Mouse (Mus musculus): ENCODE results near the gene Pkdrej. TPM values are rescaled to one million over a fixed set of nuclear protein-coding genes. Genes with fewer than 3 reads are reported as not detected.

Pkdrej gene
- polyA plus RNA-seq, 1 experiment from 2014 or later = 0.16 TPM

- no peak overlapping the region for H3K27ac ChIP-seq (replicated peaks; ENCODE audit: low read depth, low read length)
- no peak overlapping the region for H3K9ac ChIP-seq (replicated peaks; ENCODE audit: low read length)
- DNase-seq (no peak), ATAC-seq (ENCODE audit: low FRiP score, low TSS enrichment) (no peak)
- H3K4me1 ChIP-seq (ENCODE audit: control insufficient read depth, insufficient read depth, low read length) = no peaks in the 10 kb centered on the region
- H3K36me3 ChIP-seq (ENCODE audit: control insufficient read depth, insufficient read depth, low read length) = no peaks in the 10 kb centered on the region
- no peak overlapping the region for H3K4me3 ChIP-seq (replicated peaks; ENCODE audit: low read depth, low read length)
- 91% methylated on average over 17 of the region's 17 CpGs for WGBS
- H3K4me2 ChIP-seq (ENCODE audit: low read length) = no peak overlapping the region
- H3K27me3 ChIP-seq (ENCODE audit: control insufficient read depth, insufficient read depth, low read length) = no peaks in the 10 kb centered on the region
- H3K9me3 ChIP-seq (ENCODE audit: control insufficient read depth, low read length) = no peaks in the 10 kb centered on the region
These were observed 50.0 kb downstream of the Pkdrej start for GRCm38 (mm10) chr15:85771306-85772121.

DNA sequence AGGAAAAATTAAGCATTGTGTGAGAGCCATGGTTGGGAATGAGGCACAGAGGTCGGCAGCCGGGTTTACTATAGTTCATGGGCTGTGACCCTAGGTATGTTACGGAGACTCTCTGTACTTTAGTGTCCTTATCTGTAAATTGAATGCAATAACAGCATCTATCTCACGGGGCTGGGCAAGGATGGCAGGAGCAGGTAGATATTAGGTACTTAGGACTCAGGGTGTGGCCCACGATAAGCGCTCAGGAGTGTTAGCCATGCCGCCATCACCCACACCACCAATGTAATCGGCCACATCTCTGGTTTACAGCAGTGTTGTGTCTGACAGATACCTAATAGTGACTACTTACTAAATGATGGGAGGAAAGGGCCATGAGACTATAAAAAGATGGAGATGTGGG, 52.5 kb downstream of the Pkdrej start:
- H3K4me2 ChIP-seq (ENCODE audit: low read length) = no peak overlapping the region
- H3K27me3 ChIP-seq (ENCODE audit: control insufficient read depth, insufficient read depth, low read length) = no peaks in the 10 kb centered on the region
- H3K9me3 ChIP-seq (ENCODE audit: control insufficient read depth, low read length) = no peaks in the 10 kb centered on the region
- ATAC-seq (ENCODE audit: low FRiP score, low TSS enrichment) (no peak), DNase-seq (no peak)
- H3K4me1 ChIP-seq (ENCODE audit: control insufficient read depth, insufficient read depth, low read length) = no peaks in the 10 kb centered on the region
- H3K36me3 ChIP-seq (ENCODE audit: control insufficient read depth, insufficient read depth, low read length) = no peaks in the 10 kb centered on the region
- H3K4me3 ChIP-seq (replicated peaks; ENCODE audit: low read depth, low read length) = no peak overlapping the region
- no peak overlapping the region for H3K27ac ChIP-seq (replicated peaks; ENCODE audit: low read depth, low read length)
- no peak overlapping the region for H3K9ac ChIP-seq (replicated peaks; ENCODE audit: low read length)
- 94% methylated on average over 8 of the region's 8 CpGs for WGBS

DNA sequence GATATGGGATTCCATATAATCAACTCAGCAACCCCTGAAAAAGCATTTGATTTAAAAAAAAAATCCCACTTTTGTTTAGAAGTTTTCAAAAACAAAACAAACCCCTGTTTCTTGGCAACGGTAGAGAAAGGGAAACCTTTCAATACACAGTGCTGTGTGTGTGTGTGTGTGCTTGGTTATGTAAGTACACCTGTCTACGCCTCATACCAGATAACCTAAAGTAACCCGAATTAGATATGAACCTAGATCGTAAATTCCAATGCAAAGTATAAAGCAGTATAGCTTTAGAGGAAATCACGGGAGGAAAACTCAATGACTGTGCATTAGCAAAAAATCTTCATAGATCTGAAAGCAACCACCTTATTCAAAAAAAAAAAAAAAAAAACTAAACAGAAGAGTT, 54.9 kb downstream of the Pkdrej start:
- Histone ChIP-seq H3K36me3 (ENCODE audit: control insufficient read depth, insufficient read depth, low read length) (no peaks in the 10 kb centered on the region), H3K4me1 (ENCODE audit: control insufficient read depth, insufficient read depth, low read length) (no peaks in the 10 kb centered on the region), H3K9me3 (ENCODE audit: control insufficient read depth, low read length) (no peaks in the 10 kb centered on the region), H3K4me2 (ENCODE audit: low read length) (no peak overlapping the region), H3K27me3 (ENCODE audit: control insufficient read depth, insufficient read depth, low read length) (no peaks in the 10 kb centered on the region), H3K4me3 (replicated peaks; ENCODE audit: low read depth, low read length) (no peak overlapping the region), H3K27ac (replicated peaks; ENCODE audit: low read depth, low read length) (no peak overlapping the region), H3K9ac (replicated peaks; ENCODE audit: low read length) (no peak overlapping the region)
- 93% methylated on average over 5 of the region's 5 CpGs for WGBS
- no peak for ATAC-seq (ENCODE audit: low FRiP score, low TSS enrichment)
- DNase-seq = no peak

DNA sequence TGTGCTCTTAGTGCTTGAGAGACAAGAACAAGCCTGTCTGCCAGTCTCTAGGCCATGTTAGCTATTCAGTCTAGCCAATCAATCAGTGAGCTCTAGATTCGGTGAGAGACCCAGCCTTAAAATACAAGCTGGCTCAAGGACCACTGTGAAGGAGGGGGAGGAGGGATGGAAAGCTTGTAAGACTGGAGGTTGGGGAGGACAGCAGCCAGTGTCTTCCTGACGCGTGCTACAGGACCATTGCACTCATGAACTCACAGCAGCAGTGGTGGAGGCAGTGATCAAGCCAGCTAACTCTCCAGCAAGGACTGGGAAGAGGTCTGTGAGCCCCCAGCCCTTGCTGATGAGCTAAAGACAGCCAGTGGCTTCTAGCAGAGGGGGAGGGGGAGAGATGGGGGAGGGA, 56.5 kb downstream of the Pkdrej start:
- 61% methylated on average over 3 of the region's 3 CpGs for WGBS

More for the DNA sequence above, 56.5 kb downstream of the Pkdrej start:
- Histone ChIP-seq H3K4me2 (ENCODE audit: low read length) (no peak overlapping the region), H3K27ac (replicated peaks; ENCODE audit: low read depth, low read length) (no peak overlapping the region), H3K4me1 (ENCODE audit: control insufficient read depth, insufficient read depth, low read length) (no peaks in the 10 kb centered on the region), H3K9me3 (ENCODE audit: control insufficient read depth, low read length) (no peaks in the 10 kb centered on the region), H3K27me3 (ENCODE audit: control insufficient read depth, insufficient read depth, low read length) (no peaks in the 10 kb centered on the region), H3K4me3 (replicated peaks; ENCODE audit: low read depth, low read length) (no peak overlapping the region), H3K36me3 (ENCODE audit: control insufficient read depth, insufficient read depth, low read length) (no peaks in the 10 kb centered on the region), H3K9ac (replicated peaks; ENCODE audit: low read length) (no peak overlapping the region)
- no peak for ATAC-seq (ENCODE audit: low FRiP score, low TSS enrichment)
- DNase-seq = no peak

Other genes with a start within 250 kb of the Pkdrej start
- 38.0 and 43.1 TPM in 2 replicates for gene Wnt7b, start 239.3 kb downstream of the Pkdrej start, polyA plus RNA-seq (2014; fragmentation: Nextera tagmentation; extraction: Ambion mirVana)
- gene Ppara, start 86.8 kb downstream of the Pkdrej start, polyA plus RNA-seq (2014; fragmentation: Nextera tagmentation; extraction: Ambion mirVana) = 0.89 and 1.2 TPM in 2 replicates
- 17.9 and 19.4 TPM in 2 replicates for gene Cdpf1, start 10.0 kb downstream of the Pkdrej start, polyA plus RNA-seq (2014; fragmentation: Nextera tagmentation; extraction: Ambion mirVana)
- gene Ttc38, start 10.6 kb upstream of the Pkdrej start, polyA plus RNA-seq (2014; fragmentation: Nextera tagmentation; extraction: Ambion mirVana) = 2.8 and 2.9 TPM in 2 replicates
- gene Gtse1, start 38.0 kb upstream of the Pkdrej start, polyA plus RNA-seq (2014; fragmentation: Nextera tagmentation; extraction: Ambion mirVana) = 3.8 and 6.4 TPM in 2 replicates
- gene Trmu, start 57.6 kb upstream of the Pkdrej start, polyA plus RNA-seq (2014; fragmentation: Nextera tagmentation; extraction: Ambion mirVana) = 36.2 and 41.5 TPM in 2 replicates
- gene Celsr1, start 212.0 kb upstream of the Pkdrej start, polyA plus RNA-seq (2014; fragmentation: Nextera tagmentation; extraction: Ambion mirVana) = 2.9 and 3.5 TPM in 2 replicates
- 29.5 and 31.0 TPM in 2 replicates for gene Gramd4, start 236.0 kb upstream of the Pkdrej start, polyA plus RNA-seq (2014; fragmentation: Nextera tagmentation; extraction: Ambion mirVana)

Data from midbrain, embryonic 14.5 days (tissue).